Mouse (Mus musculus): ENCODE measurements around the gene Pld4. TPM values are rescaled to one million over a fixed set of nuclear protein-coding genes. Genes with fewer than 3 reads are reported as not detected.

Gene Pld4
- total RNA-seq, 1 experiment from 2014 or later: 311 TPM

GRCm38 (mm10) chr12:112735896-112736635 lies 24.4 kb upstream of the Pld4 start:
- ATAC-seq (replicated peaks; ENCODE audit: insufficient number of reproducible peaks, low FRiP score, low TSS enrichment, poor library complexity, severe bottlenecking): no peak

GRCm38 (mm10) chr12:112736636-112736925 lies 23.9 kb upstream of the Pld4 start:
- no peak for ATAC-seq (replicated peaks; ENCODE audit: insufficient number of reproducible peaks, low FRiP score, low TSS enrichment, poor library complexity, severe bottlenecking)

GRCm38 (mm10) chr12:112737081-112737480 lies 23.4 kb upstream of the Pld4 start:
- ATAC-seq (replicated peaks; ENCODE audit: insufficient number of reproducible peaks, low FRiP score, low TSS enrichment, poor library complexity, severe bottlenecking): no peak

GRCm38 (mm10) chr12:112737761-112738160 lies 22.7 kb upstream of the Pld4 start:
- no peak for ATAC-seq (replicated peaks; ENCODE audit: insufficient number of reproducible peaks, low FRiP score, low TSS enrichment, poor library complexity, severe bottlenecking)

- ATAC-seq (replicated peaks; ENCODE audit: insufficient number of reproducible peaks, low FRiP score, low TSS enrichment, poor library complexity, severe bottlenecking): no peak
These were observed 22.0 kb upstream of the Pld4 start for GRCm38 (mm10) chr12:112738281-112739022.

- no peak for ATAC-seq (replicated peaks; ENCODE audit: insufficient number of reproducible peaks, low FRiP score, low TSS enrichment, poor library complexity, severe bottlenecking)
These were observed 21.4 kb upstream of the Pld4 start for GRCm38 (mm10) chr12:112739023-112739568.

GRCm38 (mm10) chr12:112742768-112743167 lies 17.7 kb upstream of the Pld4 start:
- no peak for ATAC-seq (replicated peaks; ENCODE audit: insufficient number of reproducible peaks, low FRiP score, low TSS enrichment, poor library complexity, severe bottlenecking)

- ATAC-seq (replicated peaks; ENCODE audit: insufficient number of reproducible peaks, low FRiP score, low TSS enrichment, poor library complexity, severe bottlenecking): peak; percentile 63
These were observed 17.1 kb upstream of the Pld4 start for GRCm38 (mm10) chr12:112743168-112743975.

- ATAC-seq (replicated peaks; ENCODE audit: insufficient number of reproducible peaks, low FRiP score, low TSS enrichment, poor library complexity, severe bottlenecking): no peak
These were observed 16.2 kb upstream of the Pld4 start for GRCm38 (mm10) chr12:112744211-112744610.

GRCm38 (mm10) chr12:112744891-112745580 lies 15.4 kb upstream of the Pld4 start:
- no peak for ATAC-seq (replicated peaks; ENCODE audit: insufficient number of reproducible peaks, low FRiP score, low TSS enrichment, poor library complexity, severe bottlenecking)

GRCm38 (mm10) chr12:112745716-112746115 lies 14.7 kb upstream of the Pld4 start:
- no peak for ATAC-seq (replicated peaks; ENCODE audit: insufficient number of reproducible peaks, low FRiP score, low TSS enrichment, poor library complexity, severe bottlenecking)

- no peak for ATAC-seq (replicated peaks; ENCODE audit: insufficient number of reproducible peaks, low FRiP score, low TSS enrichment, poor library complexity, severe bottlenecking)
These were observed 14.0 kb upstream of the Pld4 start for GRCm38 (mm10) chr12:112746461-112746807.

GRCm38 (mm10) chr12:112746808-112747605 lies 13.4 kb upstream of the Pld4 start:
- peak; percentile 33 for ATAC-seq (replicated peaks; ENCODE audit: insufficient number of reproducible peaks, low FRiP score, low TSS enrichment, poor library complexity, severe bottlenecking)

GRCm38 (mm10) chr12:112747606-112747970 lies 12.9 kb upstream of the Pld4 start:
- ATAC-seq (replicated peaks; ENCODE audit: insufficient number of reproducible peaks, low FRiP score, low TSS enrichment, poor library complexity, severe bottlenecking): no peak

GRCm38 (mm10) chr12:112750976-112751375 lies 9.5 kb upstream of the Pld4 start:
- ATAC-seq (replicated peaks; ENCODE audit: insufficient number of reproducible peaks, low FRiP score, low TSS enrichment, poor library complexity, severe bottlenecking): no peak

GRCm38 (mm10) chr12:112752399-112752798 lies 8.1 kb upstream of the Pld4 start:
- ATAC-seq (replicated peaks; ENCODE audit: insufficient number of reproducible peaks, low FRiP score, low TSS enrichment, poor library complexity, severe bottlenecking): no peak; the same call in 1 of the 2 replicates

GRCm38 (mm10) chr12:112755900-112756299 lies 4.6 kb upstream of the Pld4 start:
- no peak for ATAC-seq (replicated peaks; ENCODE audit: insufficient number of reproducible peaks, low FRiP score, low TSS enrichment, poor library complexity, severe bottlenecking)

GRCm38 (mm10) chr12:112757896-112758295 lies 2.6 kb upstream of the Pld4 start:
- ATAC-seq (replicated peaks; ENCODE audit: insufficient number of reproducible peaks, low FRiP score, low TSS enrichment, poor library complexity, severe bottlenecking): no peak

Measured in monocyte, adult 5-6 weeks (primary cell).